Mouse (Mus musculus) liver, embryonic 14.5 days (tissue): ENCODE results near the gene Olr1. TPM values are rescaled to one million over a fixed set of nuclear protein-coding genes. Genes with fewer than 3 reads are reported as not detected.

ENCODE experiments used
- ATAC-seq: fragments of 200-750 bp; cut with Nextera tagmentation; 2 replicates; pipeline ENCODE4 v1.8.0; 2017; ENCODE audit warnings: moderate number of reproducible peaks, mild to moderate bottlenecking, moderate library complexity; ENCODE audit not compliant: insufficient read depth
- DNase-seq, 3 experiments: peaks; one replicate each; pipeline ENCODE4 v3.0.0-alpha.2; 2012 to 2013; ENCODE audit warnings: low read depth in 3 of 3, low spot score in 3 of 3
- H3K27ac ChIP-seq: fragments of 300-500 bp; sonication (generic); 2 replicates; pipeline ENCODE4 v1.5.1; 2014; ENCODE audit warnings: moderate library complexity, mild to moderate bottlenecking, control low read depth, inconsistent platforms
- H3K27me3 ChIP-seq: fragments of 300-500 bp; sonication (generic); 2 replicates; pipeline ENCODE4 v1.6.1; 2014; ENCODE audit warnings: mild to moderate bottlenecking, low read length, moderate library complexity; ENCODE audit not compliant: control insufficient read depth, insufficient read depth
- H3K36me3 ChIP-seq: fragments of 300-500 bp; sonication (generic); replicated peaks from 2 replicates; pipeline ENCODE4 v1.6.1; 2014; ENCODE audit warnings: low read depth; ENCODE audit not compliant: control insufficient read depth, insufficient read depth
- H3K4me1 ChIP-seq, 2 experiments: fragments of 200-500 bp in 1 of 2; fragments of 300-500 bp in 1 of 2; sonication (generic) in 1 of 2; replicated peaks; 2 replicates each; pipeline ENCODE4 v1.6.1; 2012 to 2014; ENCODE audit warnings: antibody characterized with exemption in 1 of 2, inconsistent platforms in 1 of 2, low read length in 1 of 2; ENCODE audit not compliant: control insufficient read depth in 2 of 2, insufficient read depth in 2 of 2
- H3K4me2 ChIP-seq: fragments of 300-500 bp; sonication (generic); 2 replicates; pipeline ENCODE4 v1.6.1; 2014; ENCODE audit warnings: low read depth, mild to moderate bottlenecking, control low read depth, moderate library complexity
- H3K4me3 ChIP-seq, 2 experiments: fragments of 200-500 bp in 1 of 2; fragments of 300-500 bp in 1 of 2; sonication (generic) in 1 of 2; 2 replicates each; pipeline ENCODE4 v1.5.1; 2012 to 2014; ENCODE audit warnings: low read depth in 2 of 2, low read length in 2 of 2, mild to moderate bottlenecking in 2 of 2, control low read depth in 1 of 2, inconsistent platforms in 1 of 2, moderate library complexity in 1 of 2; ENCODE audit not compliant: insufficient read depth in 1 of 2
- H3K9ac ChIP-seq: fragments of 300-500 bp; sonication (generic); replicated peaks from 2 replicates; pipeline ENCODE4 v1.6.1; 2014; ENCODE audit warnings: mild to moderate bottlenecking, control low read depth, moderate library complexity
- H3K9me3 ChIP-seq: fragments of 300-500 bp; sonication (generic); 2 replicates; pipeline ENCODE4 v1.6.1; 2016; ENCODE audit warnings: low read length, mixed read lengths; ENCODE audit not compliant: control insufficient read depth
- CTCF ChIP-seq: IDR thresholded peaks from 2 replicates; pipeline ENCODE4 v1.5.1; 2016; ENCODE audit warnings: antibody characterized with exemption, low read depth, control low read depth
- EP300 ChIP-seq: IDR thresholded peaks from 2 replicates; pipeline ENCODE4 v1.6.1; 2016; ENCODE audit warnings: antibody characterized with exemption, low read depth
- WGBS: fragments of 180-500 bp; shearing (Covaris S2); extraction: QIAGEN DNeasy Blood & Tissue Kit; methylation state at CpG from one replicate; pipeline ENCODE4 v1.1.7; 2014; ENCODE audit not compliant: insufficient replicate concordance; 5-methylcytosine and 5-hydroxymethylcytosine counted together
- polyA plus RNA-seq, 2 experiments: library from polyadenylated mRNA; depleted of rRNA in 1 of 2; stranded (reverse) in 1 of 2; unstranded in 1 of 2; fragments of >200 nt; fragmentation: Nextera tagmentation in 1 of 2; extraction: Ambion mirVana in 1 of 2; gene quantifications; 2 replicates each; pipeline versions ENCODE4 v1.2.1 to v1.2.3; 2012 to 2014

Olr1 gene
- polyA plus RNA-seq, 2 experiments, result 0.81 to 0.83 TPM

- no peak overlapping the region for H3K4me3 ChIP-seq
- H3K27me3 ChIP-seq, result no peaks in the 10 kb centered on the region
- DNase-seq, result no peak
- no peak for TF ChIP-seq CTCF
- TF ChIP-seq EP300, result no peak
- no peaks in the 10 kb centered on the region for H3K36me3 ChIP-seq
- ATAC-seq, result no peak
- H3K27ac ChIP-seq, result no peak overlapping the region
- H3K4me2 ChIP-seq, result no peak overlapping the region
- 62% methylated on average over 3 of the region's 3 CpGs for WGBS
- H3K9me3 ChIP-seq, result no peaks in the 10 kb centered on the region
- no peak overlapping the region for H3K9ac ChIP-seq
- no peaks in the 10 kb centered on the region for H3K4me1 ChIP-seq
These were observed 9.4 kb downstream of the Olr1 start for GRCm38 (mm10) chr6:129497345-129498218.

- no peak overlapping the region for H3K9ac ChIP-seq
- no peak for DNase-seq
- ATAC-seq, result no peak
- no peak for TF ChIP-seq EP300
- TF ChIP-seq CTCF, result no peak
- no peaks in the 10 kb centered on the region for H3K9me3 ChIP-seq
- H3K36me3 ChIP-seq, result no peaks in the 10 kb centered on the region
- WGBS, result 21% methylated on average over 4 of the region's 4 CpGs
- no peak overlapping the region for H3K4me3 ChIP-seq
- no peaks in the 10 kb centered on the region for H3K27me3 ChIP-seq
- H3K4me2 ChIP-seq, result no peak overlapping the region
- no peaks in the 10 kb centered on the region for H3K4me1 ChIP-seq
- no peak overlapping the region for H3K27ac ChIP-seq
These were observed 12.0 kb downstream of the Olr1 start for GRCm38 (mm10) chr6:129494924-129495323.

- WGBS, result 60% methylated on average over 8 of the region's 8 CpGs
These were observed 26.6 kb downstream of the Olr1 start for GRCm38 (mm10) chr6:129480089-129480958.

GRCm38 (mm10) chr6:129476404-129477126 is 30.4 kb downstream of the Olr1 start:
- Histone ChIP-seq H3K9me3 (no peaks in the 10 kb centered on the region), H3K4me2 (no peak overlapping the region), H3K9ac (no peak overlapping the region), H3K4me3 (no peak overlapping the region), H3K27ac (no peak overlapping the region), H3K27me3 (no peaks in the 10 kb centered on the region), H3K36me3 (no peaks in the 10 kb centered on the region), H3K4me1 (no peaks in the 10 kb centered on the region)
- 23% methylated on average over 13 of the region's 13 CpGs for WGBS
- DNase-seq (peak in 2 of 3 experiments; percentile 1 to 13), ATAC-seq (no peak)
- TF ChIP-seq CTCF (peak; percentile 53), EP300 (no peak)

More at GRCm38 (mm10) chr6:129480089-129480958, 26.6 kb downstream of the Olr1 start:
- H3K9me3 ChIP-seq, result no peaks in the 10 kb centered on the region
- no peak overlapping the region for H3K27ac ChIP-seq
- TF ChIP-seq EP300 (no peak), CTCF (no peak)
- H3K4me2 ChIP-seq, result no peak overlapping the region
- H3K36me3 ChIP-seq, result no peaks in the 10 kb centered on the region
- H3K4me3 ChIP-seq, result no peak overlapping the region
- DNase-seq (no peak), ATAC-seq (no peak)
- H3K9ac ChIP-seq, result no peak overlapping the region
- no peaks in the 10 kb centered on the region for H3K4me1 ChIP-seq
- no peaks in the 10 kb centered on the region for H3K27me3 ChIP-seq
